Mouse (Mus musculus) naive thymus-derived CD4-positive, alpha-beta T cell, adult 2 months (primary cell): ENCODE results near the gene Nav2.
A peak's percentile ranks its signal among the peaks of the same experiment; 100 is the strongest.

Source experiments
- DNase-seq: peaks from one replicate; pipeline ENCODE4 v3.0.0-alpha.2; 2011; ENCODE audit warnings: low read depth

The Nav2 gene

DNA sequence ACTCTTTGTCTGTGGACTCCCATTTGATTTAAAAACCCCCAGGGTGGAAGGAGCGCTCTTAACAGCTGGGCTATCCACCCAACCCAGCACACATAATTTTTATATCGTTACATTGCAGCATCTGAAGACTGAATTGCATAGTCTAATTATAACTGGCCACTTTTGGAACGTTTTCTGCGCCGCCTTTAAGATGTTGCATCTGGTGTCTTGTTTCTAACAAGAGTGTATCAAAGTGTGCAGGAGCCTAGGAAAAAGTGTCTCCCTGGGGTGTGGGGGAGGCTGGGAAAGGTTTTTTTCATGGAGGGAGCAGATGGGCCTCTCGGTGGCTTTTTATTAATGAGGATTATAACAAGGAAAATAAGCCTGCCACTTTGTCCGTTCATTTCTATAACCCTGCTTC is 661.1 kb downstream of the Nav2 start:
- no peak for DNase-seq

DNA sequence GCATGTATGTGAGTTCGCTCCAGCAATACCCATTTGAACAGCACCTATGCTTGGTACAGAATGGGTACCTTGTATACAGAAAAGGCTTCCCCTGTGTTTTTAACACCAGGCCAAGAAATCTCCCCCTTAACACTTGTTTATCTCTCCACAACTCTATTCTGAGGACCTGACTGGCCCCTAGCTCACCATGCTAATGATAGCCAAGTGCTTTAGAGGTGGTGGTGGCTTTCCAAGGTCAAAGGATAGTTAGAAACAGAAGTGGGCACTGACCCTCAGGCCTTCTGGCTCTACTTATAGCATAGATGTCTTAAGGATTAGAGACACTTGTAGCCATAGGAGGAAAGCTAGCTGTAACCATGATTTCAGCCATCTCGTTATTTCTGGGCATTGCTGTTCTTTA is 663.1 kb downstream of the Nav2 start:
- no peak for DNase-seq

DNA sequence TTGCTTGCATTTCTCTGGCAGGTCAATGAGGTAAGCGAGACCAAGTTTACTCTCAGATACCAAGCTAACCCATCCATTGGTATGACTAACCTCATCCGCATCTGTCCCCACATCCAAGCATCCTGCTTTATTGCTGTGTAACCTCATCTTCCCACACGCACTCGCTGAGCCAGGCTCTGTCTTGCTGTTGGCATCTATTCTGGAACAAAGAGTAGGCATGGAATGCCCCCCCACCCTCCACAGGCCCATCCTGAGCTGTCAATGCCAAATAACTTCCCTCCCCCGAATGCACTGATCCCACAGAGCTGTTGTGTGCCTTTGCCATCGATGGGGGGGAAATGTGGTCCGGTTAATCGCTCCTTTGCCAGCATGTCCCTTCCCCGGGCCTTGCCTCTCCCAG is 666.7 kb downstream of the Nav2 start:
- DNase-seq = no peak

DNA sequence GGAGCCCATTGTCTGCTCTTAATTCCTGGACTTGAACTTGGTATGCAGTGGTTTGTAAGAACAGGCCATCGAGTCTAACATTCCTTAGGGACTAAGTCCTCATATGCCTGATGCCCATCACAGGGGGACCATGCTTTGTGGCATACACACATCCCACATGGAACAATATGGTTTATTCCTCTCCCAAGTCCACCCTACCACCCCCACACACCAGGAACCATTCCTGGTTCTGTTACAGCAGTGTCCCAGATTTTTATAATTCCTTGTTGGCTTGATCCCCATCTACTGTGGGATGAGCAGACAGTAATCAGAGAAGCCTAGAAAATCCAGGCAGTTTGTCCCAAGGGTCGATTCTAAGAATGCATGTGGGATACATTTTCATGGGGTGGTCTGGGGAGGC is 668.6 kb downstream of the Nav2 start:
- DNase-seq = no peak

DNA sequence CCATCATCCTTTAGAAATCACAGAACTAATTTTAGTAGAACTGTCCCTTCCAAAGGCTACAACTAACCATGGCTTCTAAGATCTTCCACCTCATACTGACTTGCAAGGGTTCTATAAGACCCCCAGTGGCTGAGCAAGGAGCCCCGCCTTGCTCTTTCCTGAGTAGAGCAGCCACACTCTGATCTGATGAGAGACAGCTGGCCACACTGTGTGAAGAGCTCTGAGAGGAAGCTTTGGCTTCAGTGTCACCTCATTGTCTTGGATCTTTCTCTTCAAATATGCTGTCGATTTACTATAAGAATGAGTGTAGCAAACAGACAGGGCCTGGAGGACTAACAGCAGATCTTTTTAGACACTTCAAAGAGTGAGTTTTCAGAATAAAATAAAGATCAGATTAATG is 673.4 kb downstream of the Nav2 start:
- DNase-seq = no peak

DNA sequence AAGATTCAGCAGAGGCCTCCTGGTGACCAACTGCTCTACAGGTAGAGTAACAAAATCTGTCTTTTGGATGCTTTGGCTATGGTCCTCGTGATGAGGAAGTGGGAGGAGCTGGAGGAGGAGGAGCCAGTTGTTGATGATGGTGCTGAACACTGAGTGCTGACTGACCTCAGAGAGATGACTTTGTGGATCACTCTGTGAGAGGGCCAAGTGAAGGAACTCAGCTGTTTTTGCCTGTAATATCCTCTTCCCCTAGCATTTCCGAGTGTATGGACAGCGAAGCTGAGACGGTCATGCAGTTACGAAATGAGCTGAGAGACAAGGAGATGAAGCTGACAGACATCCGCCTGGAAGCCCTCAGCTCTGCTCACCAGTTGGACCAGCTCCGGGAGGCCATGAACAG is 674.0 kb downstream of the Nav2 start:
- DNase-seq = no peak

DNA sequence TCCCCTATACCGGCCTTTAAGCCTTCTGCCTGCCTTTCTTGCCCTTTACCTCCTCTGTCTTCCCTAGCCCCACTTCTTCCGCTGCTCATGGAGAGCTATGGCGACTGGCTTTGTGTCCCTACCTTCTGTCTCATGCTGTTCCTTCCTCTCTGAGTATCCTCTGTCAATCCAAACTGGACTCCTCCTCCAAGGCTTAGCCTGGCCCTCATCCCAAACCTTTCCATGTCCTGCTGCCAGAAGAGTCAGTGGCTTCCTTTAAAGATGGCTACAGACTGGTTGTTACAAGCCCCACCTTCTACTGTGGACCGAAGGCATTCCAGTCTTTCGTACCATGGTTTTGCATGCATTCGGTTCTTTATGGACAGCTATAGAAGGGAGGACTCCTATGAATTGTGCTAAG is 674.7 kb downstream of the Nav2 start:
- DNase-seq = no peak

DNA sequence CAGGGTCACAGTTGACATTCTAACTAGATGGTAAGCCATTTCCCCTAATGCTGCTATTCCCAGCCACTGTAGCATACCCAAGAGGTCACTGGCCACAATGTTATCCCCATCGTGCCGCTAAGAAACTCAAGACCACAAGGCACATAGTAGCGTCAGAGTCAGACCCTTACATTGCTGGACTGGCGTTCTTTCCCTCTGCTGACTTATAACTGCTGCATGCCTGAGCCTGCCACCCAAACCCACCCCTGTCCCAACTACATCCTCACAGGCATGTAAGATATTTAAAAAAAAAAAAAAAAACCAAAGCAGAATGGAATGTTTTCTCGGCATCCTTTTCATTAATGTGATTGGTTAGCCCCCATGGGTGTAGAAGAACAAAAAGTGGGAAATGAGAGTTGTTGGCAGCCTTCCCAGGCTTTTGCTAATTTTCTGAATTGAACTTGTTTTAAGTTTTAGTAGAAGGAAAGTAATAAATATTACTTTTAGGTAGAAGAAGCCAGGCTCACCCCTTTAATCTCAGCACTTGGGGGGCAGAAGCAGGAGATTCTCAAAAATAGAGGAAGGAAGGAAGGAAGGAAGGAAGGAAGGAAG is 678.1 kb downstream of the Nav2 start:
- DNase-seq = no peak

DNA sequence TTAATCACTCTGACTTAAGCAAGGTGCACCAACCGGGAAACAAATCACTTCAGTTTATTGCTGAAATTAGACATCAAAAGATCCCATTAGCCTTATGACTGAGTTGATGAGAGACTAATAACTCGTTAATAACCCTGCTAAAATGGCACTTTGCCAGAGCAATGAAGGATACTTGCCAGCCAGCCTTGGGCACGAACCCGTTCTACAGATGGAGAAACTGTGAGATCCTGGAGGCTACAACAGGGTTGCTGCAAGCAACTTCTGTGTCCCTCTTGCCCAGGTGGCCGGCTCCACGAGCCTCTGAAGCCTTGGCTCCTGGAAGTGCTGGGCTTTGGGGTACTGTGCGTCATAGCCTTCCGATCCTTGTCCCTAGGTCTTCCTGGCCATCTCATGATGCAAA is 681.1 kb downstream of the Nav2 start:
- DNase-seq = no peak

DNA sequence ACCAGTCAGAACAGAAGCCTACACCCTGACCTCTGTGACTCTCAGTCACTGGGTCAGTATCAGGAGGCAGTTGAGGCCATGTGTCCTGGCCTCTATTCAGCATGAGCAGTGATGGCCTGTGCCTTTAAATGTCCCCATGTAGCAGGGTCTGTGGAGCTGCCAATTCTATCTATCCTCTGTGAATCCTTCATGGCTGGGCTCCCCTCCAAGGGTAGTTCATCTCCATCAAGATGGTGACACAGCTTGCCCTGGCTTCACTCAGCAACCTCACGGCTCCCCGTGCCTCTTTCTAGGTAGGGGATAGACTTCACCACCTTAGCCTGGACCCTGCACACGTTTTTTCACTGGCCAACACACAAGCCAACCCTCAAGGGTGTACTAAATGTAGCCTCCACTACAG is 689.3 kb downstream of the Nav2 start:
- no peak for DNase-seq

DNA sequence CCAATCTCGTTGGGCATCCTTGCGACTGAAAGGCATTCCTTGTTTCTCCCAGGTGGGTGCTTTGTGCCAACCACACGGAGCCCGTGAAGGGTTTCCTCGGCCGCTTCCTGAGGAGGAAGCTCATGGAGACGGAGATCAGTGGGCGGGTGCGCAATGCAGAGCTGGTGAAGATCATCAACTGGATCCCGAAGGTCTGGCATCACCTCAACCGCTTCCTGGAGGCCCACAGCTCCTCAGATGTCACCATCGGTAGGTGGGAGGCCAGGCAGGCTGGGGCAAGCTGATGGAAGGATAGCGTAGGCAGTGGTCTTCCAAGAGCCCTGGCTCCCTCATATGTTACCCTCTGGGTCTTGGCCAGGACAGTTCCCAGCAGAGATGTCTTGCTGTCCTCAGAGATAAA is 689.7 kb downstream of the Nav2 start:
- no peak for DNase-seq

DNA sequence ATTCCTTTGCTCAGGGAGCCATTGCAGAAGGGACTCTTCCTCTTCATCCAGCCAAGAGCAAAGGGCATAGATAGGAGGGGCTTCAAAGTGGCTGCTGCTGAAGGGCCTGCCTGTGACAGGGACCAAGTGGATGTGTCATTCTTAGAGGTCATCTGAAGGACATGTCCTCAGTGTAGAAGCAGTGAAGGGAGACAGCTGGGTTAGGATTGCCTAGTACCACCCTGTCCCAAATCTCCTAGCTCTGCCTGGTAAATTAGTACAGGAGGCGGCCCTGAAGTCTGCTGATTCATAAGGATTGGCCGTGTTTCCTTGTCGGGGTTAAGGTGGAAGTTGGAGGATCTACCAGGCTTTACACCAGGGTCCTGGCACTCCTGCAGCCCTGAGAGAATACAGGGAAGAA is 691.4 kb downstream of the Nav2 start:
- no peak for DNase-seq

DNA sequence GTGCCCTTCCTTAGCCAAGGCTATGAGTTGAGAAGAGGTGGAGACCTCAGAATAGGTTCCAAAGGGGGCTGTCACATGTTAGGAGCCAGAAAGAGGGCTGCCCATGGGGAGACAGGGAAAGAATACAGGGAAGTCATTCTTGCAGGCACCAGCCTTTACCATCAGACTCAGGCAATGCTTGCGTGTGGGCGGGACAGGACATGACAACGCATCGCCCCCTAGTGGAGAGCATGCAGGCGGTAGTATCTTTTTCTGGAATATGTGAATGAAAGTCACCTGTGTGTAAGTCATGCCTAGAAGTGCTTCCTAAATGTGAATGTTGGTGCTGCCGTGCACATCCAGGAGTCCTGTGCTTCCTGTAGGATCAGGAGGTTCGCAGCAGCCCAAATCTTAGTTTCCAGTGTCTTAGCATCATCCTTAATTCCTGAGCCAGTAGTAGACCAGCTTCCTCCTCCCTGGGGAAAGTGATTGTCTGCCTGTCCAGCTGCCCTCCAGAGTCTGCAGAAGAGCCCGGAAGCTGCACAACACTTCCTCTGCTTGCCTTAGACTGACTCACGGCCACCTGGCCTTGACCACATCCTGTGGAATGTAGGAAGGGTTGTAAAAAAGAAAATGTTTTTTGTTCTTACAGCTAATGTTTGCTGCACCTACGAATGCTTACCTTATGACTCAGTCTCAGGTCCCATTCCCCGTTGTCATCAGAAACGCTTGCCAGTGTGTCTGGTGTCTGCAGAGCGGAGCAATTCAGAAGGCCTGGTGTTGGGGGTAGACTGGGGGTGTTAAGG is 692.9 kb downstream of the Nav2 start:
- peak; percentile 88 for DNase-seq

DNA sequence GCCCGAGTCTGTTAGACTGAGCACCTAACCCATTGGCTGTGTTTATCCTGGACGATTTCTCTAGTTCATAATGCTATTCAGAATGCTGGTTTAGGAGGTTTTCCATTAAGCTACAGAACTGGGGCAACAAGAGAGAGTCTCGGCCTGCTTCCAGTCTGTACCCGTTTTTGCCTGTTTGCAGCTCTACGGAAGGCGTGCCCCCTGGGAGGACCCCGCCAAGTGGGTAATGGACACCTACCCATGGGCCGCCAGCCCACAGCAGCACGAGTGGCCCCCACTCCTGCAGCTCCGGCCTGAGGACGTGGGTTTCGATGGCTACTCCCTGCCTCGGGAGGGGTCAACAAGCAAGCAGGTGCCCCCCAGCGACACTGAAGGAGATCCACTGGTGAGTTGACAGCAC is 695.7 kb downstream of the Nav2 start:
- no peak for DNase-seq

DNA sequence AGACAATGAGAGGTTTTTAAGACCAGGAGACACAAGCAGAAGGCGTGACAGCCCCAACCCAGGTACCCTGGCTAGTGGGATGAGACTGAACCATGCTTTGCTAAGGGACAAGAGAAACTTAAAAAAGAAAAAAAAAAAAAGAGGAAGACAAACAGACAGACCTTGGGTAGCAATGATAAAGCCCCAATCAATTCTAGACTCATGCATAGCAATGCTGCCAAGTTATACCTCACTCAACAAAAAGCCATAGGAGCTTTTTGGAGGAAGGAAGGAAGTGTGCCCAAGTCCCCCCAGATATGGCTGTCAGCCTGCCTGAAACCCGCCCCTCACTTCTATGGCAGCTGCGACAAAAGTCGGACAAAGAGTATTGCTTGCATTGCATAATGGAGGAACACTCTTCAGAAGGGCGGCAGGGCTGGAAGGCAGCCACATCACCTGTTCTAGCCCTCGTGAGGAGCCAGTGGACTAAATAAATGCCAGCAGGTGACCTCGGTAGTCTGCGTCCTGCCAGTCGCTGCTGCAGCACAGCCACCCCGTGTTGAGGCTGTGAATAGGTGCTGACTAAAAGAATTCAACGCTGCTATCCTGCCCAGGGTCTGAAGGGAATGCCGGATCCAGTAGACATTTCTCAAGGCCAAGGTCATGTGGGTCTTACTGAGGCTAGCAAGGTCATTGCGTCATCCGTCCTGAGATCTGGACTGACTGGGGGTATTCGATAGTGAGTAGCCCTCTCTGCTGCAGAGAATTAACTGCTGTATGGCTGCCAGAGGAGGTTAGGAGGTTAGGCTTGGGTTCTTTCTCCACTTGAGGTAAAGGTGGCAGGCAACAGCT is 696.7 kb downstream of the Nav2 start:
- no peak for DNase-seq

DNA sequence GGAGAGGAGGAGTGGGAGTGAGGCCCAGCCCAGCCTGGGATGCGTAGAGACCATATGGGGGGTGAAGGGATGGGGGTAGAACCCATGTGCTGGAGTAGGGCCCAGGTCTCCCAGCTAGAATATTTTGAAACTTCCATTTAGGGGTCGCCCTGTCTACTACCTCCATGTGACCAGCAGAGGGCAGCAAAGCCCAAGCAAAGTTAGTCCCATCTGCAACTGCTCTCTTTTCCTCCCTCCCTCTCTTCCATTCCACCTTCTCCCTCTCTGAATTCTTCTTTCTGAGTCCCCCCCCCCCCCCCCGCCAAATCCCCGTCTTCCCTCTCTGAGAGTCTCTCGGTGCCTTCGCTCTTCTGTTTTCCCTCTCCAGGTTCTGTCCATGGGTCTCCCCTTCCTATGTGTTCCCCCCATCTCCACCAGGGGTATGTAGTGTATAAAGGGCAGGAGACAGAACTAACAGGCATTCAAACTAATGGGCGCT is 707.8 kb downstream of the Nav2 start:
- DNase-seq = peak; percentile 83

DNA sequence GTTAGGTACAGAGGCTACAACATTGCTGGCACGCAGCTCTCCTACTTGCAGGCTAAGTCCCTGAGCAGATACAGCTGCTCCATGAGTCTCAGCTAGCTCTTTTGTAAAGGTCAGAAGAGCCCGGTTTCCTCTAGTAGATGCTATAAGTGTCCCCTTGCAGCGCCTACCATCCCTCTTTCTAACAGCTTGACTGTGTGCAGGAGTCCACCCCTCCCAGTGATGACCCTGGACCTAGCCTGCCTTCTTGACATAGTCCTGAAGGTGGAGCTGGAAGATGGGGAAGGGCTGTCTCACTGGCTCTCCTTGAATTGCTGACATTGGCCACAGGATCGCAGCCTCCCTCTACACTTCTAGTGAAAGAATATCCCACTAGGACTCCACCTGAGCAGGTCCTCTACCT is 708.6 kb downstream of the Nav2 start:
- DNase-seq = no peak

DNA sequence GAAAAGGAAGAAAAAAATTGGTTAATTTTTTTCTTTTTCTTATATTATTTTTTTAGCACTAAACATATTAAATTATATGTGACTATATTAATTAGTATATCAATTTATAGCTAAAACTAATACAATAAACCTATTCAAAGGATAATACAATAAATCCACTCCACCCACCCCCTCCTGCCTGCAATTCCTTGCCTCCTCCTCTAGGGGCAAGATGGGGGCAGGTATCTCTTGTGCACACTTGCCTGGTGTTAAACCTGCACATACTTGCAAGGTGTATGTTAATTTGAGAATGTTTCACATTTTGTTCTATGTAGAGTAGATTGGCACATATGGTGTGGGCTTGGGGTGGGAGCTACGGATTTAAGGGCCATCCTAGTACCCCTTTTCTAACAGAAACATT is 711.6 kb downstream of the Nav2 start:
- DNase-seq = no peak

DNA sequence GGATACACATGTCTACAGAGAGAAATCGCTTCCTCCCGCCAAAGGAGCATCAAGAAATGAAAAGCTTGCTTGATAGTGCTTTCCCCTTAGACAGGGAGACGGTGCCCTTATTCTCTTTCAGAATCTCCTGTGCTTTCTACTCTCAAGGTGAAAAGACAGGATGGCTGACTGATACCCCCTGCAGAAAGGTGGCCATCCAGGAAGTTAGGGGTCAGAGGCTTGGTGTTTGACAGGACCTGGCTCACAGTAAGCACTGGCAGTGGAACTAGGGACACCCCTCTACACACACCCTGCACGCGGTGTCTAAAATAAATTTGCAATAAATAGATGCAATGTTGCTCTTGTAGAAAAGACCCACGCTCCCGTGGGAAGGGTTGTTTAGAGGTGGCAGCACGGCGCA is 723.4 kb downstream of the Nav2 start:
- DNase-seq = no peak

DNA sequence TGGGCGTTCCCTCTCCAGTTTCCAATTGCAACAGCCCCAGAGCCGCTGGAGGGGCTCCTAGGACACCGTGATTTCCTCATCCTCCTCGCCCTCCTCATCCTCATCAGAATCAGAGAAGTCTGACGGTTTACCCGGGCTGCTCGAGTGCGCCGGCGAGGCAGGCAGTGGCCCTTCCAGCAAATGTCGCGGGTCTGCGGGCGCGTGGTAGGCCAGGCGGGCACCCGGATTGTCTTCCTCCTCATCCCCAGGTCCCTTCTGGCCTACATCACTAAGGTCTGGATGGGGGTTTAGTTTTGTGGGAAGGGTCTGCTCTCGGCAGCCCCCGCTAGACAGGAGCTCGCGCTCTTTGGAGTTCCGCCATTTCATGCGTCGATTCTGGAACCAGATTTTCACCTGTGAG is 723.9 kb downstream of the Nav2 start:
- peak; percentile 15 for DNase-seq

DNA sequence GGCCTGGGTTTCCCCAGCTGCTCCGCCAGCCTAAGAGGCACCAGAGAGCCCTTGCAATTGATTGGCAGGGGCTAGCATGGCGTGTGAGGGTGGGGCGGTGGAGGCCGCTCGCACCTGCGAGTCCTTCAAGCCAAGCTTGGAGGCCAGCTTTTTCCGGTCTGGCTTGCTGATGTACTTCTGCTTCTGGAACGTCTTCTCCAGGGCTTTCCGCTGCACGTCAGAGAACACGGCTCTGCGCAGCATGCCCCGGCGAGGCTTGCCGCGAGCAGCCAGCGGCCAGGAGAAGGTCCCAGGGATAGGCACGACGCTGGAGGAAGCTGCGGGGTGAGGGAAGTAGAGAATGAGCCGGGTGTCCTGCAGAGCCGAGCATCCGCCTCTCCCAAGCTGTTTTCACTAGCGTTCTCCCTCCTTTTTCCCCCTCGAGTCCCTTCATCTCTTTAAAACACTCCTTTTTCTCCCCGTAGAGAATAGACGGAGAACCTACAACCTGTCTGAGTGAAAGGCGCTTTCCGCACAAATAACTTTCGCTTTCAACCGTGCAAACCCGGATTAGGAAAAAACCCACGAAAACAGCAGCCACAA is 725.0 kb downstream of the Nav2 start:
- DNase-seq = peak; percentile 68

DNA sequence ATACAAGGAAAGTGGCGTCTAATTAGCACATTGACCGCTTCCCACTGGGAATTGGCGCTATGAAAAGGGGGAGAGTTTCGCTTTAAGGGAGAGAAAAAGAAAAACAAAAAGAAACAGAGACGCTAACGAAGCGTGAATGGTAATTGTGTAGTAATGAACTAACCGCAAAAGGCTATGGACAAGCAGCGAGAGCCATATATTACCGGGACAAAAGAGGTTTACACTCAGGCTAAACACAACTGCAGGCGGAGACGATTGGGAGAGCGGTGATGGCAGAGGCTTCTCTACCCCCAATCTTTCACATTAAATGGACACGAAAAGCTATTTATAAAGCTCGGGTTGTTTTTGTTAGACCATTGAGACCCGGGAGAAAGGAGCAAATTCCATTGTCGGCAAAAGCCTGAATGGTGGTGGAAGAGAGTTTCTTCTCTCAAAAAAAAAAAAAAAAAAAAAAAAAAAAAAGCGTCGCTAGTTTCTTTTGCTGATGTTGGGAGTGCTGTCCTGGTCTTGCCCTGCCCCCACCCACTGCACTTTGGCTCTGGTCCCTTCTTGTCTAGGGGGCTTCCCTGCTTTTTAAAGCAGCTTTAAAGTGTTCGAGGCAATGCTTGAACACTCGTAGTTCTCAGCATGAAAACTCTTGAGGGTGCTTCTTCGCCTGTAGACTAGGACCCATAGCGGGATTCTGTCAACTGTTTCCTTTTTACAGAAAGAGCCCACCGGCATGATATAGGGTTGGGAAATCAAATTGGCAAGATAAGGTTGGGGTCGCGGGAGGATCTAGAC is 726.0 kb downstream of the Nav2 start:
- DNase-seq = peak; percentile 28
